Mouse (Mus musculus) left cerebral cortex, adult 2 months (tissue): ENCODE measurements around the gene Efna1. TPM values are rescaled to one million over a fixed set of nuclear protein-coding genes. Genes with fewer than 3 reads are reported as not detected.
A peak's percentile ranks its signal among the peaks of the same experiment; 100 is the strongest.

Experiments used
- DNase-seq, 2 experiments: peaks; one replicate each; pipeline ENCODE4 v3.0.0; 2021 to 2022; ENCODE audit warnings: low spot score in 2 of 2, mixed read lengths in 1 of 2; ENCODE audit errors: extremely low spot score in 1 of 2
- H3K27ac ChIP-seq: fragments of 200-600 bp; 2 replicates; pipeline ENCODE4 v1.8.1; 2022
- H3K4me3 ChIP-seq: fragments of 200-600 bp; 2 replicates; pipeline ENCODE4 v1.8.1; 2022
- CTCF ChIP-seq: fragments of 200-600 bp; IDR thresholded peaks from 2 replicates; pipeline ENCODE4 v1.8.1; 2022; ENCODE audit warnings: antibody characterized with exemption, mild to moderate bottlenecking, moderate library complexity
- intact Hi-C: fragments of 180-260 bp; cut with DNase I; formaldehyde crosslinking; loops from one replicate; pipeline ENCODE4 v1.15.1; 2025
- long read RNA-seq, 2 experiments: library from polyadenylated mRNA; stranded (forward); transcript quantifications; one replicate each; pipeline ENCODE4 v2.0.0; 2021; ENCODE audit warnings: borderline mapping rate in 2 of 2
- total RNA-seq, 2 experiments: library from RNA; stranded (reverse); gene quantifications; 2 replicates each; pipeline ENCODE4 v1.2.3; 2021

The Efna1 gene
- 1 to 10 TPM; 5.5 to 5.9 TPM for total RNA-seq
- long read RNA-seq, experiment 1, partial matches to known transcripts: 0 of 1 reads
- long read RNA-seq, experiment 1, other reads (novel, unspliced or antisense): 0 of 1 reads
- long read RNA-seq, experiment 2, partial matches to known transcripts: 0 of 2 reads
- long read RNA-seq, experiment 2, other reads (novel, unspliced or antisense): 0 of 2 reads

DNA sequence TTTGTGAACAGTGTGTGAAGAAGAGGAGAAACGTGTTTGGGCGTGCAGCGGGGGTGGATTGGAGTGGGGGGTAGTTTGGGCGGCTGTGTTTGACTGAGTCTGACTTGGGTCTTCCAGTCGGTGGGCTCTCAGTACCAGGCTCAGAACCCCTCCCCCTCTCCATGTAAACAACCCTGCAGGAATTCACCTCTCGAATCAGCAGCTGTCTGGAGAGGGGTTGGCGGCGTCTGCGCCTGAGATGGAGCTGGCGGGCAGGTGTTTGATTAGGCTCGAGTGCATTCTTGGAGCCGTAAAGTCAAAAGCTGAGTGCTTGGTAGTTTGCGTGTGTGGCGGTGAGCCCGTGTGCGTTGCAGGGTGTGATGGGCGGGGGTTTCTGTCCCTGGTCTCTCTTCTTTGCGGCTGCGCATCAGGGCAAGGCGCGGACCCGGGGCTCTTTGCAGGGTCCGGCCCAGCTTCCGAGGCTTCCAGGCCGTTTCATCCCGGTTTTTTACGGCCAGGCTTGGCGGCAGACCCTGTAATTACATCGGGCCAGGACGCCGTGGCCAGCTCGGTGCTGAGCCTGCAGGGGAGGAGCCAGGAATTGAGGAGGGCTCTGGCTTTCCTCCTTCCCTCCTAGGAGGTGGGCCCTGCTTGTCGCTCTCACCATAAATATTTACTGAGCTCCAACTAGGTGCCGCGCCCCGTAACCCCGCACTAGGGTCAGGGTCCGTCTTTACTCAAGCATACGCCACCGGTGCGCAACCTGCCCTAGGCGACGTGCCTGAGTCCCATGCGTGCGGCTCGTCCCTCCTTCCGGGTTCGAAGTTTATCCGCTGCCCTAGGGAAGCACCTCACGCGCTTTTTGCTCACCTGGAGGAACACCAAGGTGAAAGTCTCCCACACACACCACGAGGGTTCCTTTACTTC, at the start of gene Efna1:
Efna1 (minus strand) TSS at position 537 of the 906 bp plus-strand sequence.
- peak; percentile 8; the same call in 1 of the 2 replicates for TF ChIP-seq CTCF
- intact Hi-C loops: no loop called here
- peak within 1 kb of the TSS; percentile 87 for H3K27ac ChIP-seq
- DNase-seq: peak in 1 of 2 experiments; percentile 36
- peak within 1 kb of the TSS; percentile 61 for H3K4me3 ChIP-seq

DNA sequence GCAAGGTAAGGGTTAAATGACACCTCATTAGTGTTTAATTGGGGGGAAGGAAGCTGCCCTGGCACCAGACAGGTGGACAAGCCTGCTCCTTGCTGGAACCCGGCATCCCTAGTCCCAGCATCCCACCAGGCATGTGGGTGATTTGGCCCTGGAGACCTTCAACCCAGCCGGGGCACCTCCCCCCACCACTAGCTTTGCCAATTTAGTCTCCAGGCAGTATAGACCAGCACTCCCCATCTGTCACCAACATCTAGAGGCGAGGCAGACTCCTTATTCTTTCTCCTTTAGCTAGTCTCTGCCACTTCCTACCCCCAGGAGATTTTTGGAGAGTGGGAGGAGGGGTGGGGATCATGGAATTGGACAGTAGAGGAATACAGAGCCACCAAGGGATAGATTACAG, 49.4 kb upstream of the Efna1 start:
- no peak for TF ChIP-seq CTCF
- H3K27ac ChIP-seq: no peak overlapping the region
- DNase-seq: no peak
- intact Hi-C loops: no loop called here
- no peak overlapping the region for H3K4me3 ChIP-seq

GRCm38 (mm10) chr3:89328623-89329022, 47.7 kb upstream of the Efna1 start:
- TF ChIP-seq CTCF: no peak
- intact Hi-C loops: no loop called here
- Histone ChIP-seq H3K27ac (no peak overlapping the region), H3K4me3 (no peak overlapping the region)
- DNase-seq: no peak

- no peak for TF ChIP-seq CTCF
- no peak overlapping the region for H3K4me3 ChIP-seq
- intact Hi-C loops: no loop called here
- H3K27ac ChIP-seq: no peak overlapping the region
- DNase-seq: no peak
Observed at GRCm38 (mm10) chr3:89327371-89327870, 46.5 kb upstream of the Efna1 start.

DNA sequence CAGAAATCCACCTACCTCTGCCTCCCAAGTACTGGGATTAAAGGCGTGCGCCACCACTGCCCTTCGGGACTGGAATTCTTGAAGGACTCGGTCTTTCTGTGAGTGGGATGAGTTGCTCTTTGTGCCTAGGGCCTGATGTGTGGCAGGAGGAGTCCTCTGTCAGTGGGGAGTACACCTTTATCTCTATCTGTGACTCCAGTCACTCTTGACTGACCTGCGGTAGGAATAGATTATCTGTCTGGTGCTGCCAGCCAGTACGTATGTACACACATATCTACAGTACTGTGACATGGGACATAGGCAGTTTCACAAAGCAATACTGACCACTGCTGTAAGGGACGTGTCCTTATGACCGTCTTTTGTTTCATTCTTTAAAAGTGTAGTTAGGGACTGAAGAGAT, 44.9 kb upstream of the Efna1 start:
- TF ChIP-seq CTCF: no peak
- Histone ChIP-seq H3K27ac (no peak overlapping the region), H3K4me3 (no peak overlapping the region)
- DNase-seq: no peak
- intact Hi-C loops: no loop called here

GRCm38 (mm10) chr3:89322514-89323165, 41.7 kb upstream of the Efna1 start, which contains the start of gene Efna3:
Gene Efna3, minus strand, starts transcription at chr3:89322965.
- intact Hi-C loops: no loop called here
- peak; percentile 88 to 89 for DNase-seq
- Histone ChIP-seq H3K4me3 (peak within 1 kb of the TSS; percentile 87), H3K27ac (peak within 1 kb of the TSS; percentile 92)
- TF ChIP-seq CTCF: no peak

GRCm38 (mm10) chr3:89322131-89322500, 41.2 kb upstream of the Efna1 start:
- TF ChIP-seq CTCF: no peak
- Histone ChIP-seq H3K4me3 (peak overlapping the region; percentile 87), H3K27ac (peak overlapping the region; percentile 92)
- no peak for DNase-seq
- intact Hi-C loops: no loop called here

GRCm38 (mm10) chr3:89321183-89322130, 40.5 kb upstream of the Efna1 start:
- peak overlapping the region; percentile 92 for H3K27ac ChIP-seq
- no peak for TF ChIP-seq CTCF
- peak in 1 of 2 experiments; percentile 42 for DNase-seq
- peak overlapping the region; percentile 87 for H3K4me3 ChIP-seq
- intact Hi-C loops: no loop called here

- TF ChIP-seq CTCF: no peak
- Histone ChIP-seq H3K4me3 (peak overlapping the region; percentile 87), H3K27ac (peak overlapping the region; percentile 92)
- intact Hi-C loops: no loop called here
- DNase-seq: peak; percentile 57 to 63
Observed at GRCm38 (mm10) chr3:89320581-89321182, 39.7 kb upstream of the Efna1 start.

DNA sequence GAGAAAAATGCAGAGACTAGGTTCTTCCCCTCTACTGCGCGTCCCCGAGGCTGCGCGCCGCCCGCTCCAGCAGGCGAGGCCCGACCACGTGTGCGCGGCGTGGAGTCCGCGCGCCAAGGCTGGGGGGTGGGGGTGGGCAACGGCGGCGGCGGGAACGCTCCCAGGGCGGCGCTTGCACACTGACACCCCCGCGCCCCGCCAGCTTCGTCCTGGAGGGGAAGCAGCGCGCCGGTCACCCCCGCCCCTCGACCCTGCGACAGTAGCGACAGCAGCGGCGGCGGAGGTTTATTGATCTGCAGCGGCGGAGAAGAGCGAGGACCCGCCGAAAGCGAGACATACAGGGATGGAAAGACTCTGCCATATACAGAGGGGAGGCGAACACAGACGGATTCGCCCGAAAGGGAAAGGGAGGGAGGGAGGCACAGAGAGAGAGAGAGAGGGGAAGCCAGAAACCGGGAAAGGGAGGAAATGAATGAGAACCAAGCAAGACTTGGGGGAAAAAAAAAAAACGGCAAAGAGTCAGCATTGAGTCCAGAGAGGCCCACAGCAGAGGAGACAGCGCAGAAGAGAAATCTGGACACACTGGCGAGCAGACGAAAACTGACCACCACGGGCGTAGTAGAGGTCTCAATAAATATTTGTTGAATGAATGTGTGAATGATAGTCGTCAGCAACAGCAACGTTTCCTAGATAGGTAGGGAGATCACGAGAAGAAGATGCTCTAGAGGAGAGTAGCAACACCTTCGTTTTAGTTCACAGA, 38.8 kb upstream of the Efna1 start:
- TF ChIP-seq CTCF: no peak
- Histone ChIP-seq H3K27ac (peak overlapping the region; percentile 92), H3K4me3 (peak overlapping the region; percentile 87)
- intact Hi-C loops: loop anchor here (5.0 kb wide), 2 partner anchors 168 to 538 kb away; no protein-coding TSS in a partner anchor
- DNase-seq: peak; percentile 58 to 61
